Mouse (Mus musculus) midbrain, embryonic 10.5 days (tissue): ENCODE results near the gene Ube2dnl2. TPM values are rescaled to one million over a fixed set of nuclear protein-coding genes. Genes with fewer than 3 reads are reported as not detected.

ENCODE experiments used
- DNase-seq: peaks from one replicate; pipeline ENCODE4 v3.0.0-alpha.2; 2017; ENCODE audit warnings: low spot score
- H3K27ac ChIP-seq: fragments of 300-500 bp; sonication (generic); replicated peaks from 2 replicates; pipeline ENCODE4 v1.5.1; 2016; ENCODE audit warnings: mild to moderate bottlenecking
- H3K27me3 ChIP-seq: fragments of 300-500 bp; sonication (generic); 2 replicates; pipeline ENCODE4 v1.6.1; 2016; ENCODE audit warnings: low read depth, mild to moderate bottlenecking; ENCODE audit not compliant: poor library complexity, severe bottlenecking
- H3K36me3 ChIP-seq: fragments of 300-500 bp; sonication (generic); 2 replicates; pipeline ENCODE4 v1.6.1; 2016; ENCODE audit warnings: mild to moderate bottlenecking, moderate library complexity
- H3K4me1 ChIP-seq: fragments of 300-500 bp; sonication (generic); 2 replicates; pipeline ENCODE4 v1.6.1; 2016
- H3K4me3 ChIP-seq: fragments of 300-500 bp; sonication (generic); 2 replicates; pipeline ENCODE4 v1.5.1; 2016; ENCODE audit warnings: mild to moderate bottlenecking, moderate library complexity
- H3K9me3 ChIP-seq: fragments of 300-500 bp; sonication (generic); replicated peaks from 2 replicates; pipeline ENCODE4 v1.6.1; 2016; ENCODE audit warnings: mild to moderate bottlenecking
- WGBS: fragments of 180-500 bp; shearing (Covaris S2); methylation state at CpG from one replicate; pipeline ENCODE4 v1.1.7; 2016; 5-methylcytosine and 5-hydroxymethylcytosine counted together
- polyA plus RNA-seq: library from polyadenylated mRNA; unstranded; fragments of >200 nt; fragmentation: Nextera tagmentation; extraction: Ambion mirVana; gene quantifications from 2 replicates; pipeline ENCODE4 v1.2.1, GENCODE M21; 2016

Ube2dnl2 gene
- polyA plus RNA-seq: not detected in 2 replicates

GRCm38 (mm10) chrX:114907282-114907681, at the start of gene Ube2dnl2:
Ube2dnl2 (plus strand) TSS chrX:114907582.
- no peaks in the 10 kb centered on the region for H3K27me3 ChIP-seq
- 100% methylated on average over 1 of the region's 1 CpGs for WGBS
- no peak for DNase-seq
- no peaks in the 10 kb centered on the region for H3K9me3 ChIP-seq
- H3K27ac ChIP-seq: no peak within 1 kb of the TSS
- no peak within 1 kb of the TSS for H3K4me3 ChIP-seq
- H3K4me1 ChIP-seq: no peaks in the 10 kb centered on the region
- H3K36me3 ChIP-seq: no peaks in the 10 kb centered on the region

DNA sequence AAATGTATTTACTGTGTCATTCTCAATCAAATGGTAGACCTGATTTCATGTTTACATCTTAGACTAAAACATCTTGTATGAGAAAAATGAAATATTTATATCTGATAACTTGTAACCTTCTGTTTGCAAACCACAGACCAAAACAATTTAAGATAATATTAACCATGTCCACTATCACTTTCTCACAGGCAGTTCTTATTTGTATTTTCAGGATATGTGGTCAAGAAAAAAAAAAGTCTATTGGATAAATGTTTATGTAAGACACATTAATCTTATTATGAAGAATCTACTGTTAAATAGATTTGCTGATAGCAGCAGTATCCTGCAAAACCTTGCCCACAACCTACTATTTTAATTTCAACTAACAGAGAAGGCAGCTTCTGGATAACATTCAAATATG, 11.9 kb upstream of the Ube2dnl2 start:
- Histone ChIP-seq H3K4me1 (no peaks in the 10 kb centered on the region), H3K9me3 (no peaks in the 10 kb centered on the region), H3K4me3 (no peak overlapping the region), H3K27me3 (no peaks in the 10 kb centered on the region), H3K36me3 (no peaks in the 10 kb centered on the region), H3K27ac (no peak overlapping the region)
- no peak for DNase-seq

- Histone ChIP-seq H3K4me3 (no peak overlapping the region), H3K4me1 (no peaks in the 10 kb centered on the region), H3K27me3 (no peaks in the 10 kb centered on the region), H3K36me3 (no peaks in the 10 kb centered on the region), H3K9me3 (no peaks in the 10 kb centered on the region), H3K27ac (no peak overlapping the region)
- no peak for DNase-seq
- WGBS: 88% methylated on average over 3 of the region's 3 CpGs
Observed at GRCm38 (mm10) chrX:114897506-114897905, 9.9 kb upstream of the Ube2dnl2 start.

- H3K9me3 ChIP-seq: no peaks in the 10 kb centered on the region
- no peak for DNase-seq
- H3K36me3 ChIP-seq: no peaks in the 10 kb centered on the region
- no peaks in the 10 kb centered on the region for H3K27me3 ChIP-seq
- H3K27ac ChIP-seq: no peak overlapping the region
- no peak overlapping the region for H3K4me3 ChIP-seq
- H3K4me1 ChIP-seq: no peaks in the 10 kb centered on the region
Observed at GRCm38 (mm10) chrX:114903391-114903790, 4.0 kb upstream of the Ube2dnl2 start.

DNA sequence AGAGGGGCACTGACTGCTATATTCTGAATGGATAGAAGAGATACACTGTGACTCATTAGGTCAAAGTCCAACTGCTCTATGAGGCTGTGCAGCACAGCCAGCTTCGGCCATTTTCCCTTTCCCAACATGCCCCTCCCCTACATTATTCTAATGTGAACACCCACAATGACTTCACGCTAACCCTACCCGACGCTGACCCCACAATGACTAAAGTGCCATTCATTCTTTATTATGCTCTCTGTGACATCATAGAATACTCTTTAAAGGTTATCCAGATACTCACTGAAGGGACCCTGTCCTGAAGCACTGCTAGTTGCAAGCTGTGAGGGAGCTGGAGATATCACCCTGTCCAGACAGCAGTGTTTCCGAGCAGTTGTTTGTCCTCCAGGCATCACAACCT, 2.7 kb upstream of the Ube2dnl2 start, which contains the start of gene Ube2dnl1:
Gene Ube2dnl1 (plus strand): TSS at position 301 of the 400 bp plus-strand sequence.
- WGBS: 88% methylated on average over 5 of the region's 5 CpGs

GRCm38 (mm10) chrX:114955066-114955465, 47.7 kb downstream of the Ube2dnl2 start:
- 26% methylated on average over 1 of the region's 1 CpGs for WGBS
- Histone ChIP-seq H3K27me3 (no peaks in the 10 kb centered on the region), H3K4me3 (no peak overlapping the region), H3K36me3 (no peaks in the 10 kb centered on the region), H3K9me3 (no peaks in the 10 kb centered on the region), H3K27ac (no peak overlapping the region), H3K4me1 (no peaks in the 10 kb centered on the region)
- no peak for DNase-seq

More for the DNA sequence above, 2.7 kb upstream of the Ube2dnl2 start, which contains the start of gene Ube2dnl1:
- Histone ChIP-seq H3K9me3 (no peaks in the 10 kb centered on the region), H3K4me3 (no peak within 1 kb of the TSS), H3K27ac (no peak within 1 kb of the TSS), H3K27me3 (no peaks in the 10 kb centered on the region), H3K36me3 (no peaks in the 10 kb centered on the region), H3K4me1 (no peaks in the 10 kb centered on the region)
- DNase-seq: no peak

Other genes with a start within 250 kb of the Ube2dnl2 start
- gene Ube2dnl1, start 2.6 kb upstream of the Ube2dnl2 start, polyA plus RNA-seq: not detected in 2 replicates